Mouse (Mus musculus): ENCODE measurements around the gene Fsd2.

GRCm38 (mm10) chr7:81579312-81579711 lies 12.6 kb upstream of the Fsd2 start:
- no peak for TF ChIP-seq CTCF (IDR thresholded peaks at IDR 0.05; ENCODE audit: low read depth, low read length)
- no peak for TF ChIP-seq TAL1 (conservative IDR thresholded peaks at IDR 0.05; ENCODE audit: low read depth, low read length)
- no peak for TF ChIP-seq POLR2AphosphoS5 (IDR thresholded peaks at IDR 0.05; ENCODE audit: insufficient replicate concordance, low read depth, low read length)
- TF ChIP-seq GATA1 (IDR thresholded peaks at IDR 0.05; ENCODE audit: borderline replicate concordance, low read length), result no peak

All from G1E (cell line).